Mouse (Mus musculus): ENCODE results near the gene Gm35315.
"Not testable (repeated sequence)": the region's sequence is repeated elsewhere in the genome, so short reads cannot be mapped to it uniquely, and the experiment has no call there.

Gm35315 gene

GRCm38 (mm10) chr5:110100921-110101631 is 6.9 kb upstream of the Gm35315 start:
- peak; percentile 67 for DNase-seq

- peak; percentile 14 for DNase-seq
Measured at GRCm38 (mm10) chr5:110099656-110100580, 5.7 kb upstream of the Gm35315 start, which contains the start of gene Plcxd1. Gene Plcxd1 (plus strand): TSS chr5:110099969.

GRCm38 (mm10) chr5:110098991-110099477 is 4.8 kb upstream of the Gm35315 start:
- DNase-seq: peak; percentile 45

- no peak for DNase-seq
Measured at GRCm38 (mm10) chr5:110094847-110095213, 610 bp upstream of the Gm35315 start.

GRCm38 (mm10) chr5:110091546-110091945 is 2.7 kb downstream of the Gm35315 start:
- peak; percentile 58 for DNase-seq

- no peak for DNase-seq
Measured at GRCm38 (mm10) chr5:110086161-110086866, 7.9 kb downstream of the Gm35315 start.

GRCm38 (mm10) chr5:110082961-110083360 is 11.3 kb downstream of the Gm35315 start:
- no peak for DNase-seq

- DNase-seq: not testable (repeated sequence)
Measured at GRCm38 (mm10) chr5:110072413-110072812, 21.8 kb downstream of the Gm35315 start, which contains the start of gene Gm17655. Gene Gm17655 (minus strand): TSS chr5:110072513.

GRCm38 (mm10) chr5:110057637-110058408 is 36.4 kb downstream of the Gm35315 start:
- peak; percentile 83 for DNase-seq

Measured in thymus, postnatal 25 days (tissue).